Mouse (Mus musculus) left cerebral cortex, postnatal 14 days (tissue): ENCODE measurements around the gene Ect2. TPM values are rescaled to one million over a fixed set of nuclear protein-coding genes. Genes with fewer than 3 reads are reported as not detected.
A peak's percentile ranks its signal among the peaks of the same experiment; 100 is the strongest.

Experiments
- DNase-seq, 2 experiments: peaks; one replicate each; pipeline ENCODE4 v3.0.0; 2021 to 2022; ENCODE audit warnings: low spot score in 2 of 2, mixed read lengths in 1 of 2
- intact Hi-C: fragments of 180-260 bp; cut with DNase I; formaldehyde crosslinking; loops from one replicate; pipeline ENCODE4 v1.15.1; 2025
- total RNA-seq, 2 experiments: library from RNA; stranded (reverse); gene quantifications; 2 replicates each; pipeline ENCODE4 v1.2.3; 2021

Ect2 gene
- total RNA-seq, 2 experiments from 2014 or later = 1.1 to 1.4 TPM

DNA sequence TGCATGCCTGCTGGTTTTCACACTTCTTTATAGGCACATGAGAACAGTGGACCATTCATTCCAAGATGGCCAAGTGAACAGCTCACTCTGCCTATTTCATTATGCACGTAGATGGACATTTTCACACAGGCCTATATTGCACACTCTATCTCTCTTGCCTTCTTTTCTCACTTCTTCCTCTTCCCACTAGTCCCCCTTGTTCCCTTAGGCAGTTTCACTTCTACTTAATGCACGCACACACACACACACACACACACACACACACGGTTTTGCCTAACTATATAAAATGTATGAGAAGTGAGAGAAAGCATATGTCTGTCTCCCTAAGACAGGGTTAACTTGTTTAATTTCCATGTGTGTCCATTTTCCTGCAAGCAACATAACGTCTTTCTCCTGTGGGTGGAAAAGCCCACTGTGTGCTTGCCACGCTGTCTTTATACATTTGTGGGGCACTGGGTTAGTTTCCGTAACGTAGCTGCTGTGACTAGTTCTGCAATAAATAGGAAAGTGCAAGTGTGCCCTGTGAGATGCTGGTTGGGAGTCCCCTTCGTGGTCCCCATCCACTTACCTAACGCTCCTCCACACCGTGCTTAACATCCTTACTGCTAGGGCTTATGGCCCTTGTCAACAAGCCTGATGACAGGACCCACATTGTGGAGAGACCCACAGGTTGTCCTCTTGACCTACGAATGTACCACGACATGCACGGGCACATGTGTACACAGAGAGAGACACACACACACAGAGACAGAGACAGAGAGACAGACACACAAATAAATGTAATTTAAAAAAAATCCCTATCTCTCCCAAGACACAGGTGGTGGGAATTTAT is 72.2 kb downstream of the Ect2 start:
- no peak for DNase-seq
- intact Hi-C loops = no loop called here

DNA sequence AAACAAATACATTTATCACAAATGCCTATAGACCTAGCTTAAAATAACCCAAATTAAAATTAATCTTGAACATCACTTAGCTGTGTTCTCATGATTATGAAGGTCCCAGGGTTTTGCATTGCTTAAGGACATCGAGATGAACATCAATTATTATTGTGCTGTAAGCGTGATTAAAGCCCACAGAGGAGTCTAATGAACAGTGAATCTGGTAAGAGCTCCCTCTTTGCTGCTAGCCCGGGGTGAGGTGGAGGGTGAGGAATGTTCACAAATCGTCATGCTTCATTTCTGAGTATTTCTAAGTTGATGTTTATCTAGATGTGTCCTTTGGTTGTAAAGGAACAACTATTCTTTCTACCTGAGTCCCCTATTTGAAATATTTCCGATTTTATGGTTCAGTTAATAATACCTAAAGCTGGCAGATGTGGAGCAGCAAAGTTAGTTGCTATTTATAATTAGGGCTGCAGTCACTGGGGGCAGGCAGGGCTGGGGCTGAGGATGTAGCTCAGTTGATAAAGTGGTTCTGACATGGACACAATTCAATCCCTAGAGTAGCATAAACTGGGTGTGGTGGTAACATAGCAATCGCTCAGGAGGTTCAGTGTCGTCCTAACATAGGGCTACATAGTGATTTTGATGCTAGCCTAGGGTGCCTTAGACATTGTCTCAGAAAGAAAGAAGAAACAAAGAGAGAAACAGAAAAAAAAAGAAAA is 73.5 kb downstream of the Ect2 start:
- intact Hi-C loops = no loop called here
- DNase-seq = no peak

DNA sequence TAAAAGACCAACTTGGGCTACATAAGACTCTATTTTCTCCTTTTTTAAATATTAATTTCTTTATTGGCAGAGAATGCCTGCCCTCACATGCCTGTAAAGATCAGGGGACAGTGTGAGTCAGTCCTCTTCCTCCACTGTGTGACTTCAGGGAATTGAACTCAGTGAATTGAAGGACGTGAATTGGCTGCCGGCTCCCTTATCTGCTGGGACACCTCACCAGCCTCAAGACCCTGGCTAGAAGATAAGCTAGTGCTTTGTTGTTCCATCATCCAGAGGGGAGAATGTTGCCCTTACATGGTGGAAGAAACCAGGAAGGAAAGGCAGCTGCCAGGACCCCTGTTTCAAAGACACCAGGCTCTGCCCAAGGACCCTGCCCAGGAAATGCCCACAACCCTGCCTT is 79.8 kb downstream of the Ect2 start:
- DNase-seq = no peak
- intact Hi-C loops = no loop called here

DNA sequence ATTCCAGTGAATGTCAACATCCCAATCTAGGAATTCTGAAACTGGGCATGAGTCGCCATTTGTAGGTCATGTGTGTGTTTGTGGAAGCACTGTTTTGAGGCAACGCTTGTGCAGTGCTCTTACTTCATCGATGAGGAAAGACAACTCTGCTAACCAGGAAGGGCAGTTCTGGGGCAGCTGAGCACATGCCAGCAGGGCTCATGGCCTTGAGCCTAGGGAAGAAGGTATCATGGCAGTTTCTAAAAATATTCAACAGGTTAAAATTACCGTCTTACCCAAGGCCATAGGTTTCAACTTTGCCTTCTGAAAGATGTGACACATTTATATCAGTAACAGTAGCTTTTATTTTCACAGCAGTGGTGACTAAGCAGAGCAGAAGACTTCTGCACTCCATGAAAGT is 82.0 kb downstream of the Ect2 start:
- no peak for DNase-seq
- intact Hi-C loops = no loop called here

DNA sequence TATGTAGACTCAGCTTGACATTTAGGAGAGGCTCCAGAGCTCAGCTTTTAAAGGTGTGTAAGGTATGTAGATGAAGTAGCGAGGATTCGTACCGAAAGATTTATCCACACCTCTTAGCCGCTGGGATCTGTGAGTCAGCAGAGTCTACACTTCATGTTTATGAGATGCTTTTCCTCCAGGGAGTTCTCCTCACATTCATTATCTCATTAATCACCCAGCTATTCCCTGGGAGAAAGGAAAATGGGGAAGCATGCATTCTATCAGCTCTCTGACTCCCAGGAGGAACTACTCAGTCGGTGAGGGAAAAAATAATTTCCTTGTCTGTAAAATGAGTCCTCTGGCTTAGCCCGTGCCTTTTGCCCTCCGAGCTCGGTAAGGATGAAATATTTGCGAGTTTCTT is 83.3 kb downstream of the Ect2 start:
- DNase-seq = no peak
- intact Hi-C loops = no loop called here

DNA sequence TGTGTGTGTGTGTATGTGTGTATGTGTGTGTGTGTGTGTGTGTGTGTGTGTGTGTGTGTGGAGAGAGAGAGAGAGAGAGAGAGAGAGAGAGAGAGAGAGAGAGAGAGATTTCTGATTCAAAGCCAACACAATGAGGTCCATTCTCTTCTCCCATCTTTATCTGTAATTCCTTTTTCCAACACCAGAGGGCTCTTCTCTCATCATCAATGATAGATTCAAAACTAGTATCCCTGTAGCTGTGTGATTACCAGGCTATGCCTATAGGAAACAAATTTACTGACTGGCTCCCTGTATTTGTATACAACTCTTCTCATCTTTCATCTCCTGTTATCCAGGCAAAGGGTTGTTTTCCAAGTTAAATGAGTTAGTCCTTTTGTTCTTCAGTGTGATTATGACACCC is 86.5 kb downstream of the Ect2 start:
- intact Hi-C loops = no loop called here
- DNase-seq = no peak

DNA sequence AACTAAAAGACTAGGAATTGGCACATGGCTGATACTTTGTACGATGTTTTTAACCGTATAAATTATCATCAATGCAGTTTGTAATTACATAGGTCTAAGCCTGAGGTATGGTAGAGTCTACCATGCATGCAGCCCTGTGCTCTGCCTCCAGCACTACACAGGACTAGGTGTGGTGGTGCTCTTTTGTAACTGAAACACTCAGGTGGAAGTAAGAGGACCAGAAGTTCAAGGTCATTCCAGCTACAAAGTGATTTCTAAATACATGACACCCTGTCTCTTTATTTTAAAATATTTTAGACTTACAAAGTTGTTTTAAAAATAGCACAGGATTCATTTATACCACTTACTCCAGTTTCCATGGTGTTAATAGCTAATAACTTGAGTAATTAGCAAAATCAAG is 88.8 kb downstream of the Ect2 start:
- no peak for DNase-seq
- intact Hi-C loops = no loop called here

DNA sequence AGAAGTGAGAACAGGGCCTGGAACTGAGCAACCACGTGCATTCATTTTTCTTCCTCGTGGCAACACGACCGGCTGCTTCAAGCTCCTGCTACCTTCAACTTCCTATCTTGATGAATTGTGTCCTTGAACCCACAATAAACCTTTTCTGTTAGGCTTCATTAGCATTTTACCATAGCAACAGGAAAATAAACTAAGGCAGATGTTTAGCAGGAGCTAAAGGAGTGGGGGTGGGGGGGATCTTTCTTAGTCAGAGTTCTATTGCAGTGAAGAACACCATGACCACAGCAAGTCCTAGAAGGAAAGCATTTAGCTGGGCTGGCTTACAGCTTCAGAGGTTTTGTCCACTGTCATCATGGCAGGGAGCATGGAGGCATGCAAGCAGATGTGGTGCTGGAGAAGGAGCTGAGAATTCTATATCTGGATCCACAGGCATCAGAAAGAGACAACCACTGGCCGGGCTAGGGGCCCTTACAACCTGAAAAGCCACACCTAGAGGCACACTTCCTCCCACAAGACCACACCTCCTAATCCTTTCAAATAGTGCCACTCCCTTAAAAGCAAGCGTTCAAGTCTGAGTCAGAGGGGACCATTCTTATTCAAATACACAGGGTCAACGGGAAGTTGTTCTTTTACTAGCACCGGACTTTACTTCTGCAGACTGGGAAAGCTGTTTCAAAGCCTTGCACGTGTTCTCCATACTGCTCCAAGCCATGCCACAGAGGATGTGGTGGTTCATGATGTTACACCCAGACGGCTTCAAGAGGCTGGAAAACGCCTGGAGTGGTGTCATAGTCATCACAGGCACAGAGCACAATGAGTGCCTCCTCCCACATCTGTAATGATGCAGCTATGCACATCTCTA is 90.0 kb downstream of the Ect2 start:
- DNase-seq = peak in 1 of 2 experiments; percentile 3
- intact Hi-C loops = no loop called here

DNA sequence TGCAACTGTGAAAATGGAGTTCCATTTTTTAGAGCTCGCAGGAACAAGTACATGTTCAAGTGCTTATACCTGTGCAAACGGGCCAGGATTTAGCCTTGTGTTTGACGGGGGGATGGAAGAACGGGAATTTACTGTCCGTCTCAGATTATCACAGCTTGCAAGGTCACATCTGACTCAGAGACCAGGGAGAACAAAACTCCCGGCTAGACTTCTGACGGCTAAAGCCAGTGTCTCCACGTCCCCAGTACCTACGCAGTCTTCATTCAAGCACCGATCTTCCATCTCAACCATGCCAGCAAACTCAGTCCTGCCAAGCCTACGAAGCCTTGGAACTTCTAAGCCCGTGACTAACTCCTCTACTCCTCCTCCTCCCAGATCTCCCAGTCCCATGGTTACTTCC is 93.2 kb downstream of the Ect2 start:
- intact Hi-C loops = no loop called here
- DNase-seq = no peak

DNA sequence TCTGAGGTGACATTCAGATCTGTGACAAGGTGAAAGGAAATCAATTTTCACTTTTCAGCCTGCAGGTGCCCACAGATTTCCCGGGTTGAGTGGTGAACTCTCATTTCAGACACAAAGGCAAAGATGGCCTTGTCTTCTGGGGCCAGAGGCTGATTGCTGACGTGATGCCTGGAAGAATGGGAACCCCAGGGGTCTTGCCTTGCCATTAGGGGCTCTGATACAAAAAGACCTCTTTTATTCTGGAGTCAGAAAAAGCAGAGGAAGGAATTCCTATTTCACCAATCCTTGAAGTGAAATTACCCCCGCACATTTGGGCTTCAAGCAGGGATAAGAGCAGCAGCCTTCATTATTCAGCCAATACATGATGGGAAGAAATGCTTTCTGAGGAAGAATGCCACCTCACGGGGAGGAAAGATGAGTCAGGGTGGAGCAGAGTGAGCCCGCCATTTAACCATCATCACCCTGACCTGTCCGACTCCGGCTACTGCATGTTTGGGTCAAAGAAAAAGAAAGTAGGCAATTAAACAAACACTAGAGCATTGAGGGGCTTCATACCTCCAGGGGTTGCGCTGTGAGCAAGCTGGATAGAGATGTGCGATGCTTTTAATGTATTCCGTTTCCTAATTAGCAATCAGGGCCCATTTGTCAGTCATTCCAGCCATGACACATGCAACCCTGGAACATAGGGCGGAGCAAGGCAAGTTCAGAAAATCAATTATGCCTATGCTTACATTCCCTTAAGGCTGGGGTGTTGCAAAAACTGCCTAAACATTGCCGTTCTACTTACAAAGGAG is 94.0 kb downstream of the Ect2 start:
- intact Hi-C loops = no loop called here
- no peak for DNase-seq

DNA sequence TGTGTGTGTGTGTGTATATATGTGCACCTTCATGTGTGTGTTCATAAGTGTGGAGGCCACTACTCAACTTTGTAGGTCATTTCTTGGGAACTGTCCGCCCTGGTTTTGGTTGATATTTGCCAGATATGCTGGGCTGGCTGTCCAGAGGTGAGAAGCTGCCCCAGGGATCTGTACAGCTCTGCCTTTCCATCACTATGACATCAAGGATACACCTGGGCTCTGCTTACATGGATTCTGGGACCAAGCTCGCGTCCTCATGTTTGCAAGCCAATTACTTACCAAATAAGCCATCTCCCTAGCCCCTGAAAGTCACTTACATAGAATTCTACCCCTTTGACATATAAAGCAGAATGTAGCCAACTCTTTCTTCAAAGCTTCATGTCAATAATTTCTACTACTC is 98.2 kb downstream of the Ect2 start:
- DNase-seq = no peak
- intact Hi-C loops = no loop called here

DNA sequence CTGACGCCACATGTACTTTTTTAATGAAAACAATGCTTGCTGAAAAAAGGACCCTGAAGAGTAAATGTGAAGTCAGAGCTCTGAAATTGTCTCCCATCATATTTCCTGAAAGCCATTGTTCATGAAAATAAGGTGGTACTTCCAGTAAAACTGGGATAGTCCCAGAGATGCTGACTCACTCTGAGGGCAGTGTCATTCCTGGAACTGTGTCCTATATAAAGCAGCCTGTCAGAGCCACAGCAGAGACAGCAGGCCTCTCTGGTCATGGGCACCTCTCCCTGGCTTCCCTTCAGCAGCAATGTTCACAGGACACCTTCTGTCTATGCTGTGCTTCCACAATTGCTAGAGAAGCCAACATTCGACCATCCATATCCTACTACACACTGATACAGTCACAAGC is 98.9 kb downstream of the Ect2 start:
- no peak for DNase-seq
- intact Hi-C loops = no loop called here

Other genes with a start within 250 kb of the Ect2 start
- gene Nceh1, start 29.1 kb upstream of the Ect2 start, total RNA-seq = 100 to 1,000 TPM; 119 to 121 TPM
- 1 to 10 TPM; 1.1 to 2.2 TPM for gene Tnfsf10, start 163.2 kb upstream of the Ect2 start, total RNA-seq
- gene Ghsr, start 217.5 kb upstream of the Ect2 start, total RNA-seq = under 1 TPM; 0.20 to 0.27 TPM